ENCODE assay signal across 10 mouse cellular contexts in the genomic region with DNA sequence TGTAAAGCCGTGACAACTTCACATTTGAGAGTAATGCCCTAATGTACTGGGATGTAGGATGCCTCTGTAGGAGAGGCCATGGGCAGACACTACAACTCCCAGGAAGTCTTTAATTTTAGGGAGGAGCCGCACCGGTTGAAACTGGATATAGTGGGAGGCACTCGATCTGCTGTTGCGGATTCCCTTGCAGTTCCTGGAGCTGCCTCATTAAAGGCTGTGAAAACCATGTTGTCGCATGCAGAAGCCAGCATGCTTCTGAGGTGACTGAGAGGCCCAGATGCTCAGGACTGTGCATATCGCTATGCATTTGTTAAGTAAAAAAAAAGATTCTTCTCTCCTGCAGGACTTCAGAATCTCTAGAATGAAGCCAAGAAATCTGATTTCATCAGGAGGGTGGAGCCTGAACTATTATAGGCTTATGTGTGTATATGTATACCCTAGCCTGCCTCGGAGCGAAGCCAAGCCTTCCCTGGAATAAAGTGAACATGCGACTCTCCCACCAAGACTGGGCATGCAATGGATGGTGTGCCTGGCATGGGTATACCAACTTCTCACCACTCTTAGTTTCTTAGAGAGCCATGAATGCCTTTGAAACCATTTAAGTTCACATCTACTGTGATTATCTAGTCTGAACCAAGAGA.
DNase-seq lines count a peak whose midpoint lies in the region; ATAC-seq and TF ChIP-seq lines count a peak whose summit lies in the region.
"Had no signal": no experiment of that assay in that cellular context is flagged by ENCODE, and none has a peak within 500 bp of the region (broad histone marks: within the 10 kb centered on the region; RNA-seq: fewer than 3 reads in every experiment).

No protein-coding gene starts in this region.

- 35% methylated on average over 10 of the region's 10 CpGs for WGBS in kidney, embryonic 15.5 days
- 48% methylated on average over 10 of the region's 10 CpGs for WGBS in hindbrain, embryonic 16.5 days
- WGBS in heart, adult 2 months, result 71% methylated on average over 10 of the region's 10 CpGs

- TF ChIP-seq CTCF in heart, adult 2 months (IDR thresholded peaks at IDR 0.05), result no peak

- H3K9ac ChIP-seq in kidney, embryonic 15.5 days, result no peak overlapping the region
- H3K9ac ChIP-seq in hindbrain, embryonic 16.5 days (ENCODE audit: low read depth, low read length), result no peak overlapping the region
- no peak overlapping the region for H3K9ac ChIP-seq in heart, adult 2 months (ENCODE audit: low read depth, low read length)
- H3K9ac ChIP-seq: limb, embryonic 15.5 days had no signal

- H3K36me3 ChIP-seq in kidney, embryonic 15.5 days, result no peaks in the 10 kb centered on the region
- no peaks in the 10 kb centered on the region for H3K36me3 ChIP-seq in hindbrain, embryonic 16.5 days (ENCODE audit: control insufficient read depth, insufficient read depth, low read length)
- H3K36me3 ChIP-seq in heart, adult 2 months (ENCODE audit: control insufficient read depth, insufficient read depth, low read length), result no peaks in the 10 kb centered on the region
- H3K36me3 ChIP-seq: limb, embryonic 15.5 days had no signal

- H3K9me3 ChIP-seq in kidney, embryonic 15.5 days (replicated peaks), result no peaks in the 10 kb centered on the region
- H3K9me3 ChIP-seq in hindbrain, embryonic 16.5 days (ENCODE audit: control insufficient read depth, low read length), result no peaks in the 10 kb centered on the region

- no peaks in the 10 kb centered on the region for H3K27me3 ChIP-seq in kidney, embryonic 15.5 days
- H3K27me3 ChIP-seq in hindbrain, embryonic 16.5 days (replicated peaks; ENCODE audit: control insufficient read depth, insufficient read depth, low read length), result no peaks in the 10 kb centered on the region
- H3K27me3 ChIP-seq in heart, adult 2 months (ENCODE audit: control insufficient read depth, insufficient read depth, low read length), result no peaks in the 10 kb centered on the region
- H3K27me3 ChIP-seq: limb, embryonic 15.5 days had no signal

- H3K4me3 ChIP-seq in kidney, embryonic 15.5 days (replicated peaks), result no peak overlapping the region
- no peak overlapping the region for H3K4me3 ChIP-seq in hindbrain, embryonic 16.5 days (ENCODE audit: low read length)
- no peak overlapping the region for H3K4me3 ChIP-seq in heart, adult 2 months
- H3K4me3 ChIP-seq: limb, embryonic 15.5 days had no signal

- no peak for DNase-seq in kidney, postnatal 36 days
- peak; percentile 45 for DNase-seq in right cerebral cortex, postnatal 4 days
- no peak for DNase-seq in right cerebral cortex, postnatal 36 days (ENCODE audit: low spot score in 2 of 2)
- peak; percentile 56 for DNase-seq in telencephalon, adult 2 months (ENCODE audit: low read depth, low spot score)
- DNase-seq in heart, adult 2 months, result no peak
- DNase-seq in cerebellum, adult 11-12 months, result no peak
- DNase-seq: adrenal gland, adult 8-10 months had no signal

- intact Hi-C loops in heart, adult 2 months (cut with DNase I), result no loop called here

- H3K79me2 ChIP-seq in heart, adult 2 months (replicated peaks; ENCODE audit: control insufficient read depth, insufficient read depth, low read length), result no peaks in the 10 kb centered on the region

- no peak for TF ChIP-seq POLR2A in heart, adult 2 months (IDR thresholded peaks at IDR 0.05; ENCODE audit: insufficient read depth, low read depth, low read length)

- peak overlapping the region; percentile 17; the same call in 1 of the 2 replicates for H3K4me2 ChIP-seq in kidney, embryonic 15.5 days
- no peak overlapping the region for H3K4me2 ChIP-seq in hindbrain, embryonic 16.5 days (ENCODE audit: low read length)
- H3K4me2 ChIP-seq: limb, embryonic 15.5 days had no signal

- ATAC-seq in kidney, embryonic 15.5 days (replicated peaks; ENCODE audit: low FRiP score), result peak; percentile 84
- ATAC-seq in hindbrain, embryonic 16.5 days, result peak; percentile 60

- peaks cover 38% of the 10 kb centered on the region for H3K4me1 ChIP-seq in kidney, embryonic 15.5 days
- H3K4me1 ChIP-seq in hindbrain, embryonic 16.5 days (ENCODE audit: control insufficient read depth, insufficient read depth, low read depth, low read length), result peaks cover 20% of the 10 kb centered on the region
- no peaks in the 10 kb centered on the region for H3K4me1 ChIP-seq in heart, adult 2 months (ENCODE audit: control insufficient read depth, insufficient read depth, low read length)
- H3K4me1 ChIP-seq: limb, embryonic 15.5 days had no signal

- TF ChIP-seq EP300 in heart, adult 2 months (IDR thresholded peaks at IDR 0.05; ENCODE audit: insufficient read depth, low read depth, low read length), result no peak

- no peak overlapping the region; the same call in 1 of the 2 replicates for H3K27ac ChIP-seq in kidney, embryonic 15.5 days
- H3K27ac ChIP-seq in hindbrain, embryonic 16.5 days (ENCODE audit: low read depth, low read length), result peak overlapping the region; percentile 58; the same call in 1 of the 2 replicates
- H3K27ac ChIP-seq in heart, adult 2 months, result no peak overlapping the region
- H3K27ac ChIP-seq: limb, embryonic 15.5 days had no signal

Comparison
In these comparisons a context has a peak if more than half of its experiments do, and no peak if none do; other contexts are left out.
1. DNase-seq: peak in right cerebral cortex, postnatal 4 days (single experiment) and telencephalon, adult 2 months (single experiment); none in kidney, postnatal 36 days (0 of 2), right cerebral cortex, postnatal 36 days (0 of 2), heart, adult 2 months (0 of 2) and cerebellum, adult 11-12 months (single experiment).